Mouse (Mus musculus) induced T-regulatory cell, adult 2 months (primary cell): Measurements from ENCODE around the gene Tmem87b.

Experiments
- DNase-seq: peaks from one replicate; pipeline ENCODE4 v3.0.0-alpha.2; 2012; ENCODE audit warnings: low read depth

Tmem87b gene

GRCm38 (mm10) chr2:128817786-128818681 is at the start of gene Tmem87b:
Gene Tmem87b, plus strand, starts transcription at chr2:128818118.
- DNase-seq, result peak; percentile 98

- DNase-seq, result no peak
Measured at GRCm38 (mm10) chr2:128768545-128769247, 49.2 kb upstream of the Tmem87b start.

GRCm38 (mm10) chr2:128770557-128770956 is 47.4 kb upstream of the Tmem87b start:
- no peak for DNase-seq

DNA sequence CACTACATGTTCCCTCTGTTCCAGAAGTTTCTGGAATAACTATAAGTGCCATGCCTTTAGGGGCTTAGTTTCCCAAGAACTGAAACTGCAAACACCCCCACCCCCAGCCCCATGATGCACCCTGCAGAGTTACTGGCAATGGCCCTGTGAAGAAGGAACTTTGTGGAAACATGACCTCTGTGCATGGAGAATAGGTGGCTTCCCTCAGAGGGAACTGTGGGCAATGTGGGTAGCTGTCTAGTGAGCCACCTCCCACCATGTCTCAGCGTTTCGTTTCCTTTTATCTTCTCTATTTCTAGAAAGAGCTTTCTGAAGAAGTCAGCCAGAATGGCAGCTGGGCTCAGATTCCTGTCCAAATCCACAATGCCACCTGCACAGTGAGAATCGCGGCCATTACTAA is 46.9 kb upstream of the Tmem87b start:
- no peak for DNase-seq

DNA sequence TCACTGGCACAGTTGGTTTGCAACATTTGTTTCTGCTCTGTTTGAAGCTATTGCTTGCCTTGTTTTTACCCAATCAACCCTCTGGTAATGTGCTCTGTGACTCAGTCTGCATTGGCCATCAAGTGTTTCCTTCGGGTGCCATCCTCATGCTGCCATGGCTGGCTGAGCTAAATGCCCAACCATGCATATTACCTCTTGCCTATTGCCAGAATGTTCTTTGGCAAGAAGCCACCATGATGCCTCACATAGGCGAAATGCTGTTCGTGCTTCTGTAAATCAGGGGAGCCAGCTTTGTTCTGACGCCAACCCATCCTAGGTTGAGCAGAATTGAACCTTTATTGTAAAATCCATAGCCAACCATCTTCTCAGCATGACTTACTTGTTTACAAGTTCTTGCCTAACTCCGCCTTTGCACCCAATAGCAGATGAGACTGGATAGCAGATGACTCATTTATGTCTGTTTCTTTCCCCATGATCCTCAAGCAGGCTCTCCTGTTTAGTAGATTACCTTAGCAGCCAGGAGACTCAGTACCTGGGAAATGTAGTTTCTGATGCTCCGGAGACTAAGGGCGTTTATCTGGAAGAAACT is 46.1 kb upstream of the Tmem87b start:
- DNase-seq, result no peak

DNA sequence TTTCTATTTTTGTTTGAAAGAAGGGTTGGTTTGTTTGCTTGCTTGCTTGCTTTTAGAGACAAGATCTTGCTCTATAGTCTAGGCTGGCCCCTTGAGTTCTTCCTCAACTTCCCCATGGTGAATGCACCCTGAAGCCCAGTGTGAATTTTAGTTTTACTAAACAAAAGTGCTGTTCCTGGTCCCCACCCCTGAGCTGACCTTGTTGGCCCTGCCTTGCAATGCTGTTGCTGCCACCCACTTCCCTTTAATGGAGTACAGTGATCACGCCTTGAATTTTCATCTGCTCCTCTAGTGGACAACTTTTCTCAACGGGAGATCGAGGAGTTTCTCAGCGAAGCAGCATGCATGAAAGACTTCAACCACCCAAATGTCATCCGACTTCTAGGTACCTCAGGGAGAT is 35.7 kb upstream of the Tmem87b start:
- DNase-seq, result no peak

- DNase-seq, result no peak
Measured at GRCm38 (mm10) chr2:128783660-128784345, 34.1 kb upstream of the Tmem87b start.

GRCm38 (mm10) chr2:128784814-128785213 is 33.1 kb upstream of the Tmem87b start:
- peak; percentile 12 for DNase-seq

DNA sequence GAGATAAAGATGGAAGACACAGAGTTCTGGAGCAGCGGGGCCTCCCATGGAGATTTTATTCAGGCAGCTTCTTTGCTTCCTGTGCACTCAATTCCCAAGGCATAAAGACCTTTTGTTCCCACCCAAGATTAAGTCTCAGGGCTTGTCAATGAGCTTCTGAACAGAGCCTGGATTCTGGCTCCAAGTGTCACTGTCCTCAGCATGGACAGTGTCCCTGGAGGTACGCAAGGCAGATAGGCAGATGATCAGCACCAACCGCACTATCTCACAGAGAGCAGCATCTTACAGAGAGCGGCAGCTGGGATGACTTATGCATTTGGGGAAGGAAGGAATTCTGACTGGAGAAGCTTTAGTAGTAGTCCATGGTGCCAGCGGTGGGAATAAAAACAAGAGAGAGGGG is 31.6 kb upstream of the Tmem87b start:
- no peak for DNase-seq

- no peak for DNase-seq
Measured at GRCm38 (mm10) chr2:128786795-128787194, 31.1 kb upstream of the Tmem87b start.

DNA sequence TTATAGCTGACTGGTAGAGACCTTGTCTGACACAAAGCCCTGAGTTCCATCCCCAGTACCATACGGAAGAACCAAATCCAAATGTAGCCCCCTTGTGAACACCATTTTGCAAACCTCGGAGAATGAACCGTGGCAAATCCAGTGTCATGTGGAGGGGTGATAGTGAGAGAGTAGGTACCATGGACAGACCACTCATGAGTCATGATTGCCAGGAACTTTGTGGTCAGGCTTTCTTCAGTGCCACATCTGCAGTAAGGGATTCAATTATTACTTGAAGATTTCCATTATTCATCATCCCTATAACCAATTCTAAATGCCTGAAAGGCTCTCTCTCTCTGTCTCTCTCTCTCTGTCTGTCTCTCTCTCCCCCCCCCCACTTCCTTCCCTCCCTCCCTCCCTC is 30.1 kb upstream of the Tmem87b start:
- DNase-seq, result no peak

GRCm38 (mm10) chr2:128790875-128791614 is 26.9 kb upstream of the Tmem87b start:
- no peak for DNase-seq

DNA sequence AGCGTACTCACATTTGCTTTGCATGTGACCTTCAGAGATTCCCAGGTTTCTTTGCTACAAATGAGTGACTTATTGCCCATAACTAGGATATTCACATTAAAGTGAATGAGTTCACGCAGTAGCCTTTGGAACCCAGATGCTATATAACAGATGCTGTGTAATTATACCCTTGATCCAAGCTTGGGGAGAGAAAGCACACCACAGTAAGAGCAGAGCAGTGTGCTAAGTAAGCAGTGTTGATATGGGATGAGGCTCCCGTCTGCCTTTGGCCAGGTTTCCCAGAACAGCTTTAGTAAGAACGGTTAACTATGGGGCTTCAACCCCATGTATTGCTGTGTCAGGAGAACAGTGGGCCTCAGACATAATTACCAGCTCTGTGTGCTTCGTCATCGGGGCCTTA is 24.0 kb upstream of the Tmem87b start:
- no peak for DNase-seq

DNA sequence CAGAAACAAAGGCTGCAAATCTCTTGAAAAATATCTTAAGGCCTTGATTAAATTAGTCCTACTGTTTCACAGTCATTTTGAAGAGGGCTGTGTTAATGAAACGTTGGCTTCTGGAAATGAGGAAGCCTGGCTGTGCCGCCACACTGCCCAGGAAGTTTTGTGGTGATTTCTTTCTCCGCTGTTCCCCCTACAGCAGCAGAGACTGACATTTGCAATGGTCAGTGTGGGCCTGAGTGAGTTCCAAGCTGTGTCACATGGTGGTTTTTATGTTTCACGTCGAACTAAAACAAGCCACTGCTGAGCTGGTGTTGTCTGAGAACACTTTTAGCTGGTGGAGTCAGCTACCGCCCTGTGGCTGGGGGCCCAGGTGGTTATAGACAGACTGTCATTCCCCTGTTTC is 21.5 kb upstream of the Tmem87b start:
- no peak for DNase-seq

DNA sequence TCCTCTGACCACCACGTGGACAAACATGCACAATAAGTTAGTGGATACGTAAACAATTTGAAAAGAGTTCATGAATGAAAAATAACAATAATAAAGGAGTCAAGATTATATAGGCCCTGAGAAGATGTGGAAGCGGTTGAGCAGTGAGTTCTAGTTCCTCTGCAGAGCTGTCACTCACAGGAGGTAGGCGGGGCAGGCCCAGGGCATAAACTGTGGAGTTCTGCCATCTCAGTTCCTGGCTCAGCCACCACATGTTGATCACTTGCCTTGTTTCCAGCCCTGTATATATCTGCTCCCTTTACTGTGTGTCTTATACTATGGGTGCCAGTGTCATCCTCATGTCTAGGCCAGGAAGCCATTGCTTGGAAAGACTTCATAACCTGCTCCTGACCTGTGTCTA is 14.5 kb upstream of the Tmem87b start:
- no peak for DNase-seq

DNA sequence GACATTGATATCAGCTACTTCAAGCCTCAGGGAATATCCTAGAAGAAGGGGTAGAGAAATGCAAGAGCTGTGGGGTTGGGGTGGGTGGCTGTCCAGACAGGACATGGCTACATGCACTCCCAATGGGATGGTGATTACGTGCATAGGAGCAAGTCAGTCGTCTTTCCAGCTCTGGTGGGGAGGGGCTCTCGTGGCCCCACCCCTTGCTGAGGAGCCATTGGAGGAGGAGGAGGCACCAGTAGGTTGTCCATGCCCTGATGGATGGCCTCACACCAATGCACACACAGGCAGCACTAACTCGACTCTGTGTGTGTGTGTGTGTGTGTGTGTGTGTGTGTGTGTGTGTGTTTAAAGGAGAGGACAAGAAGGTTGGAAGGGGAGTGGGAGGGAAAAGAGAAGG is 12.6 kb upstream of the Tmem87b start:
- DNase-seq, result no peak

DNA sequence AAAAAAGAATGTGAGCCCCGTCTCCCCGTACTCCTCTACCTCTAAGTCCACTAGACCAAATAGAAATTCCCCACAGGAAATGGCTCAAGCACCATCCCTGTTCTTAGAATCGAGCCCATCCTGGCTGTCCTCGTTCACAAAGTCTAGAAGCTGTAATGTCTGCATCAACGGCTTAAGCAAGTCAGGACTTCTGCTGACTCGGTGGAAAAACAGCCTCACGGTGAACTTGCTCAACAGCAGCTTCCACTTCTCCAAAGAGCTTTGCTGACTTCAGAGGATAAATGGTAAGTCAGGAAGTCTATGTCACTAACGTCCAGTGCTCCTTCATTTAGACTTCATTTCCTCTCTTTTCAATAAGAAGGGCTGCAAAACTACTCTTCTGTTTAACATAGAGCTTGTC is 11.4 kb upstream of the Tmem87b start:
- DNase-seq, result no peak

- DNase-seq, result no peak
Measured at GRCm38 (mm10) chr2:128812761-128813160, 5.2 kb upstream of the Tmem87b start.

DNA sequence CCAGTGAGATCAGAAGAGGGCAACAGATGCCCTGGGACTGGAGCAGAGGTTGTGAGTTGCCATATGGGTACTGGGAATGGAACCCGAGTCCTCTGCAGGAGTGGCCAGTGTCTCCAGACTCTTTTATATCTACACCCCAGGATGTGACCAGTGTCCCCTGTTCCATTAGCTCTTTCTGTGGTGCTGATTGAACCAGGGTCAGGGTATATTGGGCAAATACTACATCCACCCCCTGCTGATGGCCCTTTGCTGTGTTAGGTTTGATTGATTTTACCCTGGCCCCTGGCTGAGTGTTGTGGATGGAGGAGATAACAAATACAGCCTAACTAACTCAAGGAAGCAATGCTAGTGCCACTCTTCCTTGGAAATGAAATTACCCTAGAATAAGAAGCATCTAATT is 1.6 kb upstream of the Tmem87b start:
- no peak for DNase-seq

GRCm38 (mm10) chr2:128816916-128817315 is 1.0 kb upstream of the Tmem87b start:
- DNase-seq, result no peak

GRCm38 (mm10) chr2:128817387-128817785 is 532 bp upstream of the Tmem87b start:
- DNase-seq, result peak; percentile 91
